Mouse (Mus musculus): ENCODE results near the gene Tbc1d14. TPM values are rescaled to one million over a fixed set of nuclear protein-coding genes. Genes with fewer than 3 reads are reported as not detected.

Tbc1d14 gene
- polyA plus RNA-seq, 1 experiment from 2014 or later, result 118 TPM

Other genes starting within 250 kb of the Tbc1d14 start
- 5.5 and 7.0 TPM in 2 replicates for gene Sorcs2, start 195.1 kb downstream of the Tbc1d14 start, polyA plus RNA-seq (2015; fragmentation: Nextera tagmentation; extraction: Ambion mirVana)
- gene Grpel1, start 128.3 kb downstream of the Tbc1d14 start, polyA plus RNA-seq (2015; fragmentation: Nextera tagmentation; extraction: Ambion mirVana), result 44.1 TPM in 2 replicates
- gene Tada2b, start 109.0 kb downstream of the Tbc1d14 start, polyA plus RNA-seq (2015; fragmentation: Nextera tagmentation; extraction: Ambion mirVana), result 3.0 TPM in 2 replicates
- gene Ccdc96, start 108.7 kb downstream of the Tbc1d14 start, polyA plus RNA-seq (2015; fragmentation: Nextera tagmentation; extraction: Ambion mirVana), result 3.0 and 3.4 TPM in 2 replicates
- gene D5Ertd579e, start 102.7 kb upstream of the Tbc1d14 start, polyA plus RNA-seq (2015; fragmentation: Nextera tagmentation; extraction: Ambion mirVana), result 35.9 and 39.9 TPM in 2 replicates
- gene Bloc1s4, start 155.4 kb upstream of the Tbc1d14 start, polyA plus RNA-seq (2015; fragmentation: Nextera tagmentation; extraction: Ambion mirVana), result 26.0 and 31.4 TPM in 2 replicates
- 284 and 308 TPM in 2 replicates for gene Mrfap1, start 203.5 kb upstream of the Tbc1d14 start, polyA plus RNA-seq (2015; fragmentation: Nextera tagmentation; extraction: Ambion mirVana)
- gene Man2b2, start 237.4 kb upstream of the Tbc1d14 start, polyA plus RNA-seq (2015; fragmentation: Nextera tagmentation; extraction: Ambion mirVana), result 7.2 and 7.3 TPM in 2 replicates

Measured in forebrain, embryonic 16.5 days (tissue).